22 mouse cellular contexts compared by ENCODE assay signal in the genomic region with DNA sequence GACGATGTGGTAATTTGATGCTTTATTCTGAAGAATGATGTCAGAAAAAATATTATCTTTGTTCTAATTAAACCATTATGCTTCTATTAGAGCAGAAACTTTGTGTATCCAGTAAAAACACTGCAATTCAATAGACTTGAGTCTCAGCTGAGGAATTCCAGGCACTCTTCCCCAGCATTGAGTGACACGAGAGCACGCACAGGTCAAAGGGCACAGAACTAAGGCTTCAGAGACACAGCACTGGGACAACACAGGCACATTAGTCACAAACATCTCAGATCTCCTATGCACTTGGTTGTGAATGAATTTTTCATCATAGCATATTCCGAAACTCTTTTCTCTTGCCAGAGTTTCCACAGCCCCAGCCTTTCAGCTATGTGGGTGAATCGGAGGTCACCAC. TPM values are rescaled to one million over a fixed set of nuclear protein-coding genes. Genes with fewer than 3 reads are reported as not detected.
DNase-seq lines count a peak whose midpoint lies in the region; ATAC-seq and TF ChIP-seq lines count a peak whose summit lies in the region.
"Had no signal": no experiment of that assay in that cellular context is flagged by ENCODE, and none has a peak within 500 bp of the region (broad histone marks: within the 10 kb centered on the region; RNA-seq: fewer than 3 reads in every experiment).

No protein-coding gene starts in this region.

- H3K27me3 ChIP-seq in lung, postnatal 0 days (replicated peaks; ENCODE audit: insufficient read depth, low read length), result no peaks in the 10 kb centered on the region
- H3K27me3 ChIP-seq: embryonic facial prominence, embryonic 15.5 days; heart, embryonic 12.5 days; hindbrain, embryonic 12.5 days had no signal

- no peaks in the 10 kb centered on the region for H3K36me3 ChIP-seq in lung, postnatal 0 days (ENCODE audit: insufficient read depth, low read length)
- H3K36me3 ChIP-seq: embryonic facial prominence, embryonic 15.5 days; forebrain, embryonic 10.5 days; G1E; heart, embryonic 12.5 days; hindbrain, embryonic 12.5 days had no signal

- ATAC-seq in lung, postnatal 0 days, result no peak
- no peak for ATAC-seq in frontal cortex, adult (ENCODE audit: low TSS enrichment)
- ATAC-seq: CD4-positive, CD25-positive, alpha-beta regulatory T cell, adult 4 months; forebrain, embryonic 14.5 days; intestine, embryonic 16.5 days had no signal

- peak; percentile 55 for DNase-seq in heart, adult 11 months
- no peak for DNase-seq in heart, adult 18-20 months
- DNase-seq in lung, postnatal 14 days, result peak; percentile 7
- DNase-seq in lung, postnatal 0 days (ENCODE audit: low spot score), result no peak
- peak; percentile 38 for DNase-seq in embryo, embryonic 9.5 days (ENCODE audit: extremely low spot score)
- DNase-seq in spleen, postnatal 10 days (ENCODE audit: low spot score in 2 of 2), result no peak
- DNase-seq: adrenal gland, postnatal 10 days; B cell, adult 2 months; cerebellum, adult 11-12 months; cerebellum, adult 9-11 months; cerebellum, postnatal 36 days; gastrocnemius, postnatal 10 days had no signal

- no peaks in the 10 kb centered on the region for H3K9me3 ChIP-seq in lung, postnatal 0 days (ENCODE audit: low read length)
- H3K9me3 ChIP-seq: embryonic facial prominence, embryonic 15.5 days; forebrain, embryonic 10.5 days; G1E; heart, embryonic 12.5 days; hindbrain, embryonic 12.5 days had no signal

- no peak for TF ChIP-seq CTCF in lung, postnatal 0 days (IDR thresholded peaks at IDR 0.05)

- TF ChIP-seq EP300 in lung, postnatal 0 days (IDR thresholded peaks at IDR 0.05), result no peak

- no peak overlapping the region for H3K9ac ChIP-seq in lung, postnatal 0 days (replicated peaks; ENCODE audit: low read depth)
- H3K9ac ChIP-seq: embryonic facial prominence, embryonic 15.5 days; heart, embryonic 12.5 days; hindbrain, embryonic 12.5 days had no signal

- no peak overlapping the region for H3K4me3 ChIP-seq in lung, postnatal 0 days (ENCODE audit: low read depth, low read length)
- H3K4me3 ChIP-seq: embryonic facial prominence, embryonic 15.5 days; erythroblast, embryonic 14.5 days; forebrain, embryonic 10.5 days; heart, embryonic 12.5 days; hindbrain, embryonic 12.5 days had no signal

- no peak overlapping the region for H3K4me2 ChIP-seq in lung, postnatal 0 days (replicated peaks; ENCODE audit: low read depth, low read length)
- H3K4me2 ChIP-seq: embryonic facial prominence, embryonic 15.5 days; heart, embryonic 12.5 days; hindbrain, embryonic 12.5 days had no signal

- no peak overlapping the region for H3K27ac ChIP-seq in lung, postnatal 0 days (ENCODE audit: low read length)
- H3K27ac ChIP-seq: embryonic facial prominence, embryonic 15.5 days; forebrain, embryonic 10.5 days; hindbrain, embryonic 12.5 days had no signal

- 59% methylated on average over 5 of the region's 5 CpGs for WGBS in lung, postnatal 0 days

- no peaks in the 10 kb centered on the region for H3K4me1 ChIP-seq in lung, postnatal 0 days (ENCODE audit: insufficient read depth, low read depth, low read length)
- H3K4me1 ChIP-seq: embryonic facial prominence, embryonic 15.5 days; heart, embryonic 12.5 days; hindbrain, embryonic 12.5 days had no signal

RNA-seq across cellular contexts. Expression of a gene that starts 37.4 kb away (rescaled TPM):
- total RNA-seq in heart, adult 18-20 months (2021), result 1 to 10 TPM; 3.8 to 5.7 TPM
- polyA plus RNA-seq in lung, postnatal 0 days (2015; fragmentation: Nextera tagmentation; extraction: Ambion mirVana), result 35.8 and 37.2 TPM in 2 replicates
- polyA plus RNA-seq: CD4-positive, CD25-positive, alpha-beta regulatory T cell, adult 4 months; erythroblast, embryonic 14.5 days; G1E had no signal

Comparison
In these comparisons a context has a peak if more than half of its experiments do, and no peak if none do; other contexts are left out.
1. DNase-seq: peak in heart, adult 11 months (single experiment), lung, postnatal 14 days (single experiment) and embryo, embryonic 9.5 days (single experiment); none in heart, adult 18-20 months (0 of 2), lung, postnatal 0 days (single experiment) and spleen, postnatal 10 days (0 of 2).